Mouse (Mus musculus): ENCODE data around the gene Tmem143. TPM values are rescaled to one million over a fixed set of nuclear protein-coding genes. Genes with fewer than 3 reads are reported as not detected.
"Not testable (repeated sequence)": the region's sequence is repeated elsewhere in the genome, so short reads cannot be mapped to it uniquely, and the experiment has no call there.

Gene Tmem143
- total RNA-seq, 2 experiments from 2014 or later, result 56.7 to 59.4 TPM

GRCm38 (mm10) chr7:45921950-45922600 is 25.3 kb downstream of the Tmem143 start:
- no peak for DNase-seq (ENCODE audit: low spot score)

- peak; percentile 93 for DNase-seq (ENCODE audit: low spot score)
Observed at GRCm38 (mm10) chr7:45922928-45923761, 26.4 kb downstream of the Tmem143 start.

- peak; percentile 78 for DNase-seq (ENCODE audit: low spot score)
Observed at GRCm38 (mm10) chr7:45923762-45924428, 27.2 kb downstream of the Tmem143 start, which contains the start of gene Ccdc114. Ccdc114 (plus strand) TSS chr7:45924072.

GRCm38 (mm10) chr7:45924429-45924816 is 27.7 kb downstream of the Tmem143 start:
- DNase-seq (ENCODE audit: low spot score), result no peak

GRCm38 (mm10) chr7:45928626-45929295 is 32.0 kb downstream of the Tmem143 start:
- DNase-seq (ENCODE audit: low spot score), result no peak

GRCm38 (mm10) chr7:45929688-45930087 is 32.9 kb downstream of the Tmem143 start:
- DNase-seq (ENCODE audit: low spot score), result no peak

GRCm38 (mm10) chr7:45933766-45934165 is 37.0 kb downstream of the Tmem143 start:
- DNase-seq (ENCODE audit: low spot score), result not testable (repeated sequence)

GRCm38 (mm10) chr7:45935114-45935513 is 38.4 kb downstream of the Tmem143 start:
- peak; percentile 71 for DNase-seq (ENCODE audit: low spot score)

- no peak for DNase-seq (ENCODE audit: low spot score)
Observed at GRCm38 (mm10) chr7:45939836-45940235, 43.1 kb downstream of the Tmem143 start.

- DNase-seq (ENCODE audit: low spot score), result no peak
Observed at GRCm38 (mm10) chr7:45941986-45942385, 45.2 kb downstream of the Tmem143 start.

- not testable (repeated sequence) for DNase-seq (ENCODE audit: low spot score)
Observed at GRCm38 (mm10) chr7:45943280-45943679, 46.5 kb downstream of the Tmem143 start.

- no peak for DNase-seq (ENCODE audit: low spot score)
Observed at GRCm38 (mm10) chr7:45949061-45949460, 52.3 kb downstream of the Tmem143 start.

- no peak for DNase-seq (ENCODE audit: low spot score)
Observed at GRCm38 (mm10) chr7:45956611-45957010, 59.9 kb downstream of the Tmem143 start.

Other genes starting within 250 kb of the Tmem143 start
- under 1 TPM in 1 of 2 experiments, not detected in 1; 0.11 TPM for gene Fut2, start 230.5 kb upstream of the Tmem143 start, total RNA-seq (2021)
- gene Ntn5, start 212.9 kb upstream of the Tmem143 start, total RNA-seq (2021), result under 1 TPM; 0.14 to 0.26 TPM
- under 1 TPM; 0.09 TPM for gene Sec1, start 202.5 kb upstream of the Tmem143 start, total RNA-seq (2021)
- gene Car11, start 197.1 kb upstream of the Tmem143 start, total RNA-seq (2021), result 10 to 100 TPM; 11.1 to 17.3 TPM
- gene Dbp, start 191.9 kb upstream of the Tmem143 start, total RNA-seq (2021), result 10 to 100 TPM; 19.4 to 22.9 TPM
- 100 to 1,000 TPM; 442 to 461 TPM for gene Rpl18, start 181.5 kb upstream of the Tmem143 start, total RNA-seq (2021)
- gene Sphk2, start 178.9 kb upstream of the Tmem143 start, total RNA-seq (2021), result 10 to 100 TPM; 15.2 to 15.6 TPM
- gene Fam83e, start 175.7 kb upstream of the Tmem143 start, total RNA-seq (2021), result under 1 TPM in 1 of 2 experiments, not detected in 1; 0.18 TPM
- gene Spaca4, start 171.1 kb upstream of the Tmem143 start, total RNA-seq (2021), result not detected
- gene Lmtk3, start 113.2 kb upstream of the Tmem143 start, total RNA-seq (2021), result not detected
- gene Sult2b1, start 112.3 kb upstream of the Tmem143 start, total RNA-seq (2021), result not detected
- 10 to 100 TPM; 25.3 to 34.6 TPM for gene Cyth2, start 82.4 kb upstream of the Tmem143 start, total RNA-seq (2021)
- gene Kcnj14, start 72.2 kb upstream of the Tmem143 start, total RNA-seq (2021), result under 1 TPM in 1 of 2 experiments, not detected in 1; 0.28 TPM
- 10 to 100 TPM; 13.4 to 14.3 TPM for gene Grwd1, start 66.0 kb upstream of the Tmem143 start, total RNA-seq (2021)
- gene Kdelr1, start 24.2 kb upstream of the Tmem143 start, total RNA-seq (2021), result 10 to 100 TPM; 62.0 to 65.6 TPM
- gene Grin2d, start 18.6 kb upstream of the Tmem143 start, total RNA-seq (2021), result under 1 TPM; 0.11 to 0.17 TPM
- gene Syngr4, start 227 bp upstream of the Tmem143 start, total RNA-seq (2021), result not detected
- 10 to 100 TPM in 1 of 2 experiments, 1 to 10 TPM in 1; 7.8 to 15.1 TPM for gene Emp3, start 24.5 kb downstream of the Tmem143 start, total RNA-seq (2021)
- gene Ccdc114, start 27.1 kb downstream of the Tmem143 start, total RNA-seq (2021), result under 1 TPM; 0.18 to 0.21 TPM
- gene Abcc6, start 133.4 kb downstream of the Tmem143 start, total RNA-seq (2021), result under 1 TPM in 1 of 2 experiments, not detected in 1; 0.17 TPM
- gene Nomo1, start 136.8 kb downstream of the Tmem143 start, total RNA-seq (2021), result 10 to 100 TPM; 81.7 to 91.1 TPM
- gene Kcnj11, start 203.8 kb downstream of the Tmem143 start, total RNA-seq (2021), result 100 to 1,000 TPM; 121 to 133 TPM

Measured in gastrocnemius, adult 18-20 months (tissue).